Mouse (Mus musculus): ENCODE results near the gene Prph2.

DNA sequence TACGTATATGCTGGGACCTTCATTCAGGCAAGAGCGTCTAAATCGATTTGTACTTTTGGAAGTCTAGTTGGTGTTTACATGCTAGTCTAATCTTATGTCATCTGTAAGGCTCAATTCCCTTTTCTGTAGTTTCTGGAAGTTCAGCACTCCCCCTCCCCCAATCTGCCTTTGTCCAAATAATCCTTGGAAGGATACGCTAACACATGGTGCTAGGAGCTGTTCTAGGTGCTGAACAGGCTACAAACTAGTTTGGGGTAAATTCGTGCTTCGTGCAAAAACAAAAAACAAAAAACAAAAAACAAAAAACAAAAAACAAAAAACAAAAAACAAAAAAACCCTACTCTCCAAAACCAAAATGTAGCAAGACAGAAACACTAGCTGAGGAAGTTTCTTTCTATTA is 10.6 kb downstream of the Prph2 start:
- TF ChIP-seq CTCF (IDR thresholded peaks at IDR 0.05; ENCODE audit: control insufficient read depth, insufficient read depth, low read length) (no peak), POLR2A (IDR thresholded peaks at IDR 0.05; ENCODE audit: borderline replicate concordance, control insufficient read depth, low read depth, low read length) (no peak)

Data from bone marrow, adult 2 months (tissue).